Mouse (Mus musculus): ENCODE measurements at regions not wholly inside any gene's neighbourhood (a gene's known extent, or its start where the extent isn't known, plus 50 kb on each side); places are given as distances from the start of the nearest gene placed in this dataset.

DNA sequence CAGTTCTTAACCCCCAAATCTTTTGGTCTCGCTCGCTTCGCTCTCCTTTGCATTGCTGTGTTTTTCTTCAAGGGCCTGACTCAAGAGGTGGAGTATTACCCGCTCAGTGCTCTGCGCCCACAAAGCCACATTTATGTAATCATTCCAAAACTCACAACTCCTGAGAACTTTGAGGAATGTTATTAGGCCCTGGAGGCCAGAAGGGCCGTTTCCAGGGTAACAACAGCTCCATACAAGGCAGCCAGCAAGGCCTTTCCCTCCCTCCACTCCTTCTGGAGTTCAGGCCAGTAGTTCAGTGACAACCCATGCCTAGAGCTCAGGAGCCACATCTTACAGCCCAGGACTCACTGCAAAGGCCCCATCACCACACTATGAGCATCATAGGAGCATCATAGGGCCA is 365.1 kb downstream of the Bcor start:
- no peak for DNase-seq (ENCODE audit: low read depth)

DNA sequence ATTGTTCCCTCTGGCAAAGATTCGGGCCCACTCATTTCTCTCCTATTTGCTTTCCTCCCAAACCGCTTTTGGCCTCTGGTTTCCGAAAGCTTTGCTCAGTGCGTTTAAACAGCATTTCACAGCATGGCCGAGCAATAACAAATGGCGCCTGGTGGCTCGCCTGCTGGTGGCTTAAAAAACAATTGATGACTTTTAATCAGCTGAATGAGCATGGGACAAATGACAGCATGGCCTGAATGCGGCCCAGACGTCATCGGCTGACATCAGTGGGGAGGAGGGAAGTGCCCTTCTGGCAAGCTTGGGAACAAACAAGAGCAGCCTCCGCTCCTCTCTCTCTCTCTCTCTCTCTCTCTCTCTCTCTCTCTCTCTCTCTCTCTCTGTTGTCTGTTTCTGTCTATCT is 362.3 kb downstream of the Bcor start:
- DNase-seq (ENCODE audit: low read depth) = no peak

DNA sequence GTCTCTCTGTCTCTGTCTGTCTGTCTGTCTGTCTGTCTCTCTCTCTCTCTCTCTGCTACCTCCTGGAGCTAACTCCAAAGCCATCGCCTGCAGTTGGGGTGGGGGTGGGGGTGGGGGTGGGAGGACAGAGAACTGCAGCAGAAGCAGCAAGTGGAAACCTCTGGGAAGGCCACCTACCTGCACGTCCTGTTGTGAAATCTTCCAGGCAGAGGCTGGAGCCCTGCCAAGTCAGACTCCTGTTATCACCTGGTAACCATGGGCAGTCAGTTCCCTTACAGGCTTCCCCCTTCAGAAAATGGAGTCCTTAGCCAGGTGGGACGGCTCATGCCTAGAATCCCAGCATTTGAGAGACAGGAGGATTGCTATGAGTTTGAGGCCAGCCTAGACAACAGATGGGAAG is 361.8 kb downstream of the Bcor start:
- DNase-seq (ENCODE audit: low read depth) = no peak

DNA sequence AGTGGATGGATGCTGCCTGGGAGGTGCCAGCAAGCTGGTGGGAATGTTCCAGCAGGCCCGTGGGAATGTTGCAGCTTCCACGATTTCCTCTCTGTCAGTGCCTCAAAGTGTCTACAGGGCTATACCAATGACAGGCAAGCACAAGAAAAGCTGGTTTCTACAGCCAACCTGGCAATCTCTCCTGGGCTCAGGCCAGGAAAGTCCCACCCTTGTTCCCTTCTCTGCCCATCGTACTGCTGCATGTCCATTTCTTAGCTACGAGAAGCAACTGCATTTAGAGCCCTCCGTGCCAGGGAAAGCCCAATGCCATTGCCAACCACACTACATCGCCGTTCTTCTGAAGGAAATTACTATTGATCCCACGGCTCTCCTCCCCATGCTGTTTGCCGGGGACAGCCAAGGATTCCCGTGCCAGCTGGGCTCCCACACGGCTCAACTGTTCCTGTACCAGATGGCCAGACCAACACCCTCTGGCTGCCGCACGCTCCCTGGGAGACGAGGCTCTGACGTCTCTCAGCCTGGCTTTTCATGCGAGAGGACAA is 359.7 kb downstream of the Bcor start:
- peak; percentile 8 for DNase-seq (ENCODE audit: low read depth)

DNA sequence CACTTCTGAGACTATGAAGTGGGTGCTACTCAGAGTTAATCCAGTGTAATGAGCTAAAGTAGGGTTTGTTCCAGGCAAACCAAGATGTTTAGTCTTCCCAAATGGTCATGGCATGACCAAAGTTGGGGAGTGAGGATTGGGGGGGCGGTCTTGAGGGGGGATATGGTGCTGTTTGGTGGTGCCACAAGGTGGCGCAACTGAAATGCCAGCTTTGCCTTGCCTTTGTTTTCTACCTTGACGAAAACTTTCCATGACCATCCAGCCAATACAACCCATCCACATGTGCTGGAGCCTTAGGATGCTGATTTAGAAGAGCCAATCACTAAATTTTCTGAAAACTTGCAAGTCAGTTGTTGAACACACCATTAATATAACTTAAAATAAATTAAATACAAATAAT is 358.9 kb downstream of the Bcor start:
- no peak for DNase-seq (ENCODE audit: low read depth)

DNA sequence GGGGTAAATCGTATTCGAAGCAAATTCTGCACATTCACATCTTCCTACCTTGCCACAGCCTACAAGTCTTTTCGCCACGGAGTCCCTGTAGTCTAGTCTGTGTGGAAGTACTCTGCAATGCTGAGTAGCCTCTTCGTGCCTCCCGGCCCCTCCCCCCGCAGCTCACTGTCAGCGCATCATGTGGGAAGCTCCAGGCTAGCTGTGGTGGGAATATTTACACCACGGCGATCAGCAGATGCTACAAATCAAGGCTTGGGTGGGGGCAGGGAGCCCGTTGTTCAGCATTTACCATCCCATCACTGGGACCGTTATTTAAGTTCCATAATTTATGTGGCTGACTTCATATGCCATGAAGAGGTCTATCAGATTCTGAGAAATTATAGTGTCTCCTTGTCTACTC is 358.5 kb downstream of the Bcor start:
- no peak for DNase-seq (ENCODE audit: low read depth)

DNA sequence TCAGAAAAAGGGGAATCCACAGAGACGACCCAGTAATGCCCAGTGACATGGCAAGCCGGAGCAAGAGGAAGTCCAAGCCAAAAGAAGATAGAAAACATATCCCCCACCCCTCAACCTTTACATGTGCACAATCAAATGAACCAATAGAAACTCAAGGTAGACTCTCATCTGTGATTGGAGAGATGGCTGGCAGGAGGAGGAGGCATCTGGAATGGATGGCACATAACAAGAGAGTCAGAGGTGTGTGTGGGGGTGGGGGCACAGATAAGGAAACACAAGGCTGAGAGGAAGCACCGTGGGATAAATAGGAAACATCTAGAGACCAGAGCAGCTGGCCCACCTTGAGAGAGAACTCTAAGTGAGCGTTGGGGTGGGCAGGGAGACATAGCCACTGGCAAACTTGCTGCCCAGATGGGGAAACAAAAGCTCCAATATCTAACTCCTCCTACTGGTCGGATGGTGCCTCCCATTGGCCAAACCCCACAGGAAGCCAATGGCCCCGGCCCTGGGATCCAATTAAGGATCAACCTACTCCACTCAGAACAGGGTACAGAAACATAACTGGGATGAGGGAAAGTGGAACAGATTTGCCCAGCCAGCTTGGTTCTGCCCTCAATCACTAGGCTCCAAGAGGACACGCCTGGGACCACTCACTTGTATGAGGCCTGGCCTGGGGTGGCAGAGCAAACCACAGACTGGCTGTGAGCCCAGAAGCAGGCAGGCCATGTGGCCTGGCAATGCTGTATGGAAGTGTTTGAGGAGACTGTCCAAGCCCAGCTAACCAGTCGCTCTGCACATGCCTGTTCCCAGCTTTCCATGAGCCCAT is 357.9 kb downstream of the Bcor start:
- no peak for DNase-seq (ENCODE audit: low read depth)

DNA sequence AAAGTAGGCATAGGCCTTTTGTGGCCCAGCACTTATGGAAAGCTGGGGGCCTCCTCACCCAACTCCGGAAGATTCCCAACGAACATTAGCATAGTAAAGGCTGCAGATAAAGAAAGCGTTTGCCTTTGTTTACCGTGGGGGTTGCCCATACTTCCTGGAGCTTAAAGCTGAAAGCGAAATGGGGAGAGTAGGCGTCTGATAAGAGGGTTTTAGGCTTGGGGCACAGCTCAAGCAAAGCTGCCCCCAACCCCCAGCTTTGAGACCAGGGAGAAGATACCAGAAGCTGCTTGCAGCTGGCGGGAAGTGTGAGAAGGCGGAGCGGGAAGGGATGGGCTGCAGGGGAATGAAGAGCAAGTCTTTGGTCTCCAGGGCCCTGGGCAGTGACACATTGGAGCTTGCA is 356.9 kb downstream of the Bcor start:
- no peak for DNase-seq (ENCODE audit: low read depth)

DNA sequence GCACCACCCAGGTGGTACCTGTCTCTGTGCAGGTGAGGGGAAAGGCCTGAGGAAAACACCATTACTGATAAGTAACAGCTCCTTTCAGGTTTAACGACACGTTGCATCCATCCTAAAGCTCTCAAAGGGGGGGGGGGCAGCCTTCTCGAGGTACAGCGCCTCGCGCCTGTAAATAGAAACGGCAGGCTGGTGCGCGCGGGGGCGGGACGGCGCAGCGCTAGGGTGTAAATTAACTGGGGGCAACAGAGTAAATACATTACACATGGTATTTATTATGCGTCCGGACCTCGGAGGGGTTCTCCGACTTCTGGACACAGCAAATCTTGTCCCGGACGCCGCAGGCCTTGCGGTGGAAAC is 353.3 kb downstream of the Bcor start:
- DNase-seq (ENCODE audit: low read depth) = no peak

DNA sequence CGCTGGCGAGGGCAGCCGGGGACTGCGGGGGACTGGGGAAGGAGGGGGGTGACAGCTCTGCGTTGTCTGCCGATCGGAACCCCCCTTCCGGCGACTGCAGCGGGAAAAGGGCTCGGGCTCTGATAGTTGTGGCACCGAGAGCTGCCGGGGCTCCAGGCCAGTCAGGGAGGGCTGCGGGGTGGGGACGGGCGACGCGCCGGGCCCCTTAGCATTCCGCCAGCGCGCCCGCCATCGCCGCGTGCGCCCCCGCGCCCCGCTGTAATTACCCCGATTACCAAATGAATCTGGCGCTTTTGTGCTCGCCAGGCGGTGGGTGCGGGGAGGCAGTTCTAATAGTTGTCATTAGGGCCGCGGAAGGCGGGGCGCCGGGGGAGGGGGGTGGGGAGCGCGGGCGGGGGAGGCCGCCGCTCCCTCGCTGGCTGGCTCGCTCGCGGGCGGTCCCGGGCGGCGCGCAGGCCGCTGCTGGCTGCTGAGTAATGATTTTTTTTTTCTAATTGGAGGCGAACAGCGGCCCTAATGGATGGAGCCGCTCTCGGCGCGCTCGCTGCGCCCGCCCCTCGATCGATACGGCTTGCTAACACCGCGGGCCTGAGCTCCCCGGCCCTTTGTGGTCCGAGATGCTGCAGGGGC is 352.8 kb downstream of the Bcor start:
- DNase-seq (ENCODE audit: low read depth) = no peak

DNA sequence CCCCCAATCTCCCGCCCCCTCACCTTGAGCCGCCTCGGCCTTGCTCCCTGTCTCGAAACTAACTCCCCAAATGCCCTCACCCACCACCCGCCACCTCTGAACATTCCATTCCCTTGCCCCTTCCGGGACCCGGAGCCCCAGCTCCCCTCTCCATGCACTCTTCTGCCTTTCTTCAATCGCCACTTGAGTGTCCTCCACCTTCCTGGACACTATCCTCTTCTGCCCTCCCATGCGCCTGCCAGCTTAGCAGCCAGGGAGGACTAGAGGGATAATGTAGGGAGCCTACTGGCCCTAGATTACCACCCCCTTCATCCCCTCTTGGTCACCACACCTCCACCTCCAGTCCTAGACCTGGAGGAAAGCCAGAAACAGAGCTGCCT is 352.3 kb downstream of the Bcor start:
- no peak for DNase-seq (ENCODE audit: low read depth)

DNA sequence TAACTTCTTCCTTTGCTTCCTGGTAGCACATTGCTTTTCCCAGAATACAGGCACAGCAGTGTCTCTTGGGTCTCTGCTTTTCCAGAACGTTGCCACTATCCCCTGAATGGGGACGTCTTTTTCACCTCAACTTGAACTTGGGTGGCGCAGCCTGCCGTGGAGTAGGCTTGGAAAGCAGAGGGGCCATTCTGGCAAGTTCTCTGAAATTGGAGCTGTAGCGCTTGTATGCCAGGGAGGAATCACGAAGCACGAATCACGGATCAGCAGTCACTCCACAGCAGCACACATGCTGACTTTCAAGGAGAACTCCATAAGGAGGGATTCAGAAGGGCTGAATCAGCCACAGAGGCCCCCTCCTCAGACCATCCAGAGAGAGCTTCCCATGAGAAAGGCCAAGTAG is 351.2 kb downstream of the Bcor start:
- DNase-seq (ENCODE audit: low read depth) = no peak

DNA sequence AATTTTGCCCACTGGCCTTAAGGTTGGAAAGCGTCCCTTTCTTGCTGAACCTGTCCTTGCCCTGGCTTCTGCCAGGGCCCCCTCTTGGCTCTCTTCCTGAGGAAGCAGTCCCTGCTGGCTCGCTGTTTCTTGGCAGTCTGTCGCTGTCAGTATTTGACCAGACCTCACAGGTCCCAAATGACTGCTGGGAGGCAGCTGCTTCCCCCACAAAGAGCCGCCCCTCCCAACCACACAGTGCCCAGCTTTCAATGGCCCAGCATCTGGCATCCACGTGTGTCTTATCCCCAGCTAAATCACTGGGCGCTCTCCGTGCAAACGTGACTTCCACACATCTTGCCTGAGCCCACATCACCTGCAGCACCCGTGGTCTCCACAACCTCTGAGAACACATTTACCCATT is 345.3 kb downstream of the Bcor start:
- no peak for DNase-seq (ENCODE audit: low read depth)

DNA sequence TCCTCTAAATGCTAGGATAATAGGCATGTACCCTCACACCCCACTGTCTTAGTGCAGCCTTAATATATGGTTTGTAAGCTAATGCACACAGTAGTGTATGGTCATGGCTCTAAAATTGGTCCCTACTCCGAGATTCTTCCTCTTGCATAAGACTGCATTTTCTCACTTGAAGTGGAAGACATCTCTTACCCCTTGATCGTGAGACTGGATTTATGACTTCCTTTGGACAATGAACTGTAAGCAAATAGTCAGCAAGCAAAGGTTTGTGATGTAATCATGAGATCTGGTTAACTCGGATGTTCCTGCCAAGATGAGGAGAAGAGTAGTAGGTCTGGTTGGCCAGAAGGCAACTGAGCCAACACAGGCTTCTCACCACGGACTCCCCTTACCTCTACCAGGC is 344.3 kb downstream of the Bcor start:
- DNase-seq (ENCODE audit: low read depth) = no peak

DNA sequence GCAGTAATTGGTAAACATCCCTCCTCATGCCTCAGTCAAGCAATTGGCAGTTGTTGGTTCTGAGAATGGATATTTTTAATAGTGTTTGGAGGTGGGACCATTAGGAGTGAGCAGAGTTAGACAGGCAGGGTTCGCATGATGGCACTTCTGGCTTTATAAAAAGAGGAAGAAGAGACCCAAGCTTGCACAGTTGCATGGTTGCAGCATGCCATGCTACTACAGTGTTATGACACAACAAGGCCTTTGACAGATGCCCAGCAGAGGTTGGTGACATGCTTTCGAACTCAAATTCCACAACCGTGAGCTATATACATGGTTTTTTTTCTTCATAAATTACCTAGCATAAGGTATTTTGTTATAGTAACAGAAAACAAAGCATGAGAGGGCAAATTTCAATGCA is 341.5 kb downstream of the Bcor start:
- DNase-seq (ENCODE audit: low read depth) = no peak

DNA sequence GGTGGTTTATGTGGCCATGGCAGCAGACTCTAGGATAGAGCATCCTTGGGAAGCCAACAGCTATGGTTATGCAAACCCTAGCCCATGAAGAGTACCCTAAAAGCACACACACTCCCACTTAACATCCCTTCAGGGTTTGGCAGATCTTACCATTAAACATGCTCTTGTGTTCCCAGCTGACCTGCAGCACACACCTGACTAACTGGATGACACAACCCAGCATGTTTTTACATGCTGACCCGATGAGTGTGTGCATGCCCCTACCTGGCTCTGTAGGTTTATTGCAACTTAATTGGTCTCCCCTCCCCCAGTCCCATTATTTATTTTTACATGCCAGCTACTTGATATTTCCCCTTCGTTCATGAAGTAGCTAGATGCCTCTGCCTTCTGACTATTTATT is 339.0 kb downstream of the Bcor start:
- DNase-seq (ENCODE audit: low read depth) = peak; percentile 66

DNA sequence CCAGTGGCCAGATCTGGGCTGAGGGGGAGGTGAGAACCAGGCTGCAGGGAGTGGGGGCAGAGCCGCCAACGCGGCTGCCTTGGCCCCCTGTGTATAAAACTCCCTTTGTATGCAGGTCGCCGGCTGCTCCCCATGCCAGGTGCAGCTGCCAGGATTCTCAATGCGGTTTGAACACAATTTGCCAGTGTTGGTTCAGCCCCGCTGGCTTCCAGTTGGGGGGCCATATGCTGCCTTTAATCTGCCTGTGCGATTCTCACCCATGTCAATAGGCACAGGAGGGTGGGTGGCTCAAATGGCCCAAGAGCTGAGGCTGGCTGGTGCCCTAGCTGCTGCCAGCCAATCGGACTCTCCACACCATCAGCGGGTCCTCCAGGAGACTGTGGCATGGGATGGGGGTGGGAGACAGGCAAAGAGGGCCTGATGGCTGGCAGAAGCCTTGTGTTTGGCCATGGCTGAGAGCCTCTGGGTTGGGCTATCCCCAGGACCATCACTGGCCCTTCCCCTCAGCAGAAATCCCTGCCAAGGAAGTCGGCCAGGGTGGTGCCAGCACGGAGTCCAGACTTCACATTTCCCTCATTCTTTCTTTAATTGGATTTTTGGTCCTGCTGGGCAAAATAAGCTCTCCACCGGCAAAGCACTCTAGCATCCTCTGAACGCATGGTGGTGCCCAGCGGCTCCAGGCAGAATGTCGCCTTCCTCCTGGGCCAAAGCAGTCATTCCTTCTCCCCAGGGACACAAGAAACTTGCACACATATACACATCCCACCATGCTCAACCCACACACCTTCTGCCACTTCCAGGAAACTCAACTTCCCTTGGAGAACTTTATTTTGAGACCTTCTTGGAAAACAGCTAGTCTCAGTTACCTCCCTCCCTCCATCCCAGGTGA is 338.0 kb downstream of the Bcor start:
- DNase-seq (ENCODE audit: low read depth) = no peak

DNA sequence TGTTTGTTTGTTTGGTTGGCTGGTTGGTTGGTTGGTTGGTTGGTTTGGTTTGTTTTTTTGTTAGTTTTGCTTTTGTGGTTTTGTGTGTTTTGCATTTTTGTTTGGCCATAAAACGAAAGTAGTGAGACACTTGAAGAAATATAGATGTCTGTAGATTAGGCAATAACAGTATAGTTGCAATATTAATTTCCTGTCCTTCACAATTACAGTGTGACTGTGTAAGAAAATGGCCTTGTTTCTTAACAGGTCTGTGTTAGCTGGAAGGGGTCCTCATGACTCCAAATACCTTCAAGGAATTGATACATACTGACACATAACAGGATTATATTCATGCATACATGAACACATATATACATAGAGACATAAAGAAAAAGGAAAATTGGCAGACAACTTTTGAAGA is 334.2 kb downstream of the Bcor start:
- no peak for DNase-seq (ENCODE audit: low read depth)

DNA sequence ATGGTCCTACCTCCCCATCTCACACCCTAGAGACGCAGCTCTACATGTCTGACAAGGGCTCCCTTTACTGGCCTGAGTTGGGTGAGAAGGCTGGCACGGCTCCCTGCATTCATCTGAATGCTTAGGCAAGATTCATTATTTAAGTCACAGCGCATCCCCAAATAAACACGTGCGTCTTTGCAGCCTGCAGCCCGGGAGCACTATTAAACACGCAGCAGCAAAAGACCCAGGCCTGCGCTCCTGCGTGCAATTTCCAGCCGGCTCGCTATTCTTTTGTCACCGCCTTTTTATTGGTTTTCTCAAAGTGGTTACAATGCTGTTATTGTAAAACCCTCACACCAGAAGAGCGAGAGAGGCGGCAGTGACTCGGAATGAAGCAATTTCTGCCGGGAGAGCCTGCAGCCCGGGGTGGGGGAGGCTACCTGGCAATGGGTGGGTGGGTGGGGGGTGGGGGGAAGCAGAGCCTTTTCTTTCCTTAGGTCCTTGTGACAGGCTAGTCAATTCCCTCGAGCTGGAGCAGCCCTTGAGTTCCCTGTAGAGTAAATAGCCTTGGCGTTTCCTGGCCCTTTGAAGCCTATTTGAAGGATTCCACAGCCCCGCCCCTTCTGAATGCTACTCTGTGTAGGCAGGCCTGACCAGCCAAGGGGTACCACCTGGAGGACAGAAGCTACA is 333.3 kb downstream of the Bcor start:
- DNase-seq (ENCODE audit: low read depth) = no peak

DNA sequence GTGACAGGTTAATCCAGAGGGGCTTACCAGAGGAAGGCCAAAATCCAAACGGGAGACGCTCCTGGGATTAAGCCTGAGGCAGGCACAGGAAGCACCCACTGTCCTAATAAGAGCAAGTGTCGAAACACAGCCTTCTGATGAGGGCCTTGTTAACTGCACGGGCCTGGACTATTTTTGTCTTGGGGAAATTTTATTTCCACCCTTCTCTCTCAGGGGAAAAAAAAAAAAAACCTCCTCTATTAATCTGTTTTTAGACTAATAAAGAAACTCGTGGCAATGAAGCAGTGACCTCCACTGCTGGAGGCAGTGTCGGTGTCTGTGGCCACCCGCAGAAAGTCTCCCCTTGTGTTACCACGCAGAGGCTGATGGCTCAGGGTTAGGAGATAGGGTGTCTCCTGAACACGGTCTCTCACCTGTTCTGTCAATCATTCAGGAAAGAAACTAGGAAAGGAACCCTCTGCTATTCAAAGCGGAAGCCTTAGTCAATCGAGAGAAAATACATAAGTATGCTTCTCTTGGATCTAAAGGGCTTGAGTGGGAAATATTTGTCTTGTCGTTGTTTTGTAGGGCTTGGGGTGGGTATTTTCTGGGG is 330.6 kb downstream of the Bcor start:
- no peak for DNase-seq (ENCODE audit: low read depth)

DNA sequence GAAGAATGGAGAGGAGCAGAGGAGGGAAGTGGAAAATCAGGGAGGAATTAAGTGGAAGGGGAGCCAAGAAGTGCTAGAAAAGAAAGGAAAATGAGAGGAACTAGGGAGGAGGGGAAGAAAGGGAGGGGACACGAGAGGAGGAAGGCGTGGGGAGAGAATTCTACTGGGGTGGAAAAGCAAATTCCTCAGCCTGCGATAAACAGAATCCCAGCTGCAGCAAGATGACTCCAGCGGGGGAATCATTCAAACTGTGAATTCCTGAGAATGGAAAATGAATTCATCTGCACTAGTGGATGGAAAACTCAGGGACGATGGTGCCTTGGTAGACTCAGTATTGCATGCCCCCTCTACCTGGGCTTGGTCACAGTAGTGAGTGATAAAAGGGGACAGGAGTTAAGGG is 322.6 kb downstream of the Bcor start:
- no peak for DNase-seq (ENCODE audit: low read depth)

Measured in gonadal fat pad, adult 2 months (tissue).